Mouse (Mus musculus) gastrocnemius, postnatal 14 days (tissue): ENCODE results near the gene Rybp. TPM values are rescaled to one million over a fixed set of nuclear protein-coding genes. Genes with fewer than 3 reads are reported as not detected.

ENCODE experiments used
- DNase-seq: peaks from one replicate; pipeline ENCODE4 v3.0.0; 2021; ENCODE audit warnings: mixed read lengths
- intact Hi-C: fragments of 180-260 bp; cut with DNase I; formaldehyde crosslinking; loops from one replicate; pipeline ENCODE4 v1.15.1; 2025; ENCODE audit warnings: low total_unique reads
- total RNA-seq, 2 experiments: library from RNA; stranded (reverse); gene quantifications; 2 replicates each; pipeline ENCODE4 v1.2.3; 2021

Rybp gene
- total RNA-seq, 2 experiments from 2014 or later: 7.0 to 8.0 TPM

- no peak for DNase-seq
Measured at GRCm38 (mm10) chr6:100223435-100223834, 63.9 kb downstream of the Rybp start.

GRCm38 (mm10) chr6:100222927-100223326 lies 64.4 kb downstream of the Rybp start:
- DNase-seq: no peak
- intact Hi-C loops: no loop called here

More at GRCm38 (mm10) chr6:100223435-100223834, 63.9 kb downstream of the Rybp start:
- intact Hi-C loops: no loop called here

DNA sequence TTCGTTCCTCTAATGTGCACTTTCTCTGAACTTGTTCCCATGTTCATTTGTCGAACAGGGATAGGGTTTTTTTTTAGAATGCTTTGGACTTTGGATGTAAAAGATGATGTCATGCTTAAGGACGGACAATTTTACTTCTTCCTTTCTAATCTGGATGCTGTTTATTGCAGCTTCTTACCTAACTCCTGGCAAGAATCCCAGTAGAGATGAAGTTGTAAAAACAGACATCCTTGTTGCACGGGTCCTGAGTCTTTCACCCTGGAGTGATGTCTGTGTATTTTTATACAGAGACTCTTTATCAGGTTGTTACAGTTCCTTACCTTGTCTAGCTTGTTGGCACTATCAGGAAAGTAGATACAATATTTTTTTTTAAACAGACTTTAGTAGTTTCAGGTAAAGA lies 65.5 kb downstream of the Rybp start:
- intact Hi-C loops: no loop called here
- no peak for DNase-seq

DNA sequence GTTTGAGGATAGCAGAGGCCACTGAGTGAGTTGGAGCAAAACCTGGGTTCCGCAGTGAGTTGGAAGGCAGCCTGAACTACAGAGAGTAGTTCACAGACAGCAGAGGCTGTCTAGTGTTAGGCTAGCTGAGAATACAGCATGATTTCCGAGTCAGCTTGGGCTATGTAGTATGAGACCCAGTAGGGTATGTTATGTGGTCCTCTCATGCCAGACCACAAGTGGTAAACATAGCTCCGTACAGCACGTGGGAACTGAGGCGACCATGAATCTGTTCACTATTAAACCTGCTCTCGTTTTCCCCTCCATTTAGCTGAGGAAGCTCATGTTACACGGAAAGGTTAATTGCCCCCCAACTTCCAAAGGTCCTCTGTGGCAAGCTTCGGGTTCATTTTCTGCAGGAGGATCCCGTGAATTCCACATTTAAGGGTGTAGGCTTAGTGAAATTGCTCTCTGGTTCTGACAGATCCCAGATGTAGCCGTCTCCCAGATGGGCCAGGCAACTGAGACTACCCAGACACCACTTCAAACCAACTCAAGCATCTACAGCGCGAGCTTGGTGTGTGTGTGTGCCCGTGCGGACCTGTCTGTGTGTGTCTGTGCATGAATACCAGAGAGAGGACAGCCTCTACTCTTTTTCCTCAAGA lies 66.2 kb downstream of the Rybp start:
- no peak for DNase-seq
- intact Hi-C loops: no loop called here

GRCm38 (mm10) chr6:100219971-100220370 lies 67.3 kb downstream of the Rybp start:
- intact Hi-C loops: no loop called here
- no peak for DNase-seq

DNA sequence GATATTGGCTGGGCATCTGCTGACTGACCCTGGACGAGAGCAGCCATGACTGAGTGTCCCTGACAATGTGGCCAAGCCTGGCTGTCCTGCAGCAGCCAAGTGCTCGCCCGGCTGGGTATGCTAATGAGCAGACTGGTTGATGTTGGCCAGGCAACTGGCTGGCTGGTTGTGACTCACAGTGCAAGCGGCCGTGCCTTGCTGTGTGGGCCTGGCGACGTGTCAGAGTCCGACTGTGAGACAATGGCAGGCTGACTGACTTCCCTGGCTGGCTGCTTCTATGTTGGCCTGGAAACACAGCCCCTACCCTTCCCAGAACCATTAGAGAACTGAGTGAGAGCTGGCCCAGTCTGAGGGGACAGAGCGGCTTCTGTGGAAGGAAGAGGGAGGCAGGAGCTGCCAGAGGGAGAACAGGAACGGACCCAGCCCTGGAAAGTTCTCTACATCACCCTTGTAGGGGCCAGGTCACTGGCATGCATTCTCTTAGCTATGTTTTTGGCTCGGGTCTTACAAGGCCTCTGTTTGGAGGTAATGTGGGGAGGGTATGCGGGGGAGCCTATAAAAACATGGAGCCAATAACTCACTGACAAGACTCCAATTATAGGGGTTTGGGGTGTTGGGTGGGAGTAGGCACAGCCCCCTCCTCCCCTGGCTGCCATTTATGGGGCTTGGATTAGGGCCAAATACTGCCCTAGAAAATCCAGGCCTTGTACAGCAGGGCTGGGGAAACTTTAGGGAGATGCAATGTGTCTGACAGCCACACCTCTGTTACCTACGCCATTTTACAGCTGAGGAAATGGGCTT lies 68.5 kb downstream of the Rybp start:
- intact Hi-C loops: no loop called here
- peak; percentile 78 for DNase-seq

DNA sequence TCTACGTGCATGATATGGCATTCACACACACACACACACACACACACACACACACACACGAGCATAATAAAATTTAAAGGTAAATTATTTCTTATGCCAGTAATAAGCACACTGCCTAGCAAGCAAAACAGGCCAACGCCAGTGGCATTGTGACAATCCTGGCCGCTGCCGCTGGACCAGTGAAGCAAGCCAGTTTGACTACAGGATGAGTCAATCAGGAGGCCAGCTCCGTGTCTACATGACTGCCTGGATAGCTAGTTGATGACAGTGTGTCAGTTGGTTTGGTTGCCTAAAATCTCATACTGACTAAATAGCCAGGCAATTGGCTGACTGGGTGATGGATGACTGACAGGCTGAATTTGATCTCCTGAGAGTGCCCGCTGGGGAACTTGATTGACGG lies 69.8 kb downstream of the Rybp start:
- intact Hi-C loops: no loop called here
- no peak for DNase-seq

DNA sequence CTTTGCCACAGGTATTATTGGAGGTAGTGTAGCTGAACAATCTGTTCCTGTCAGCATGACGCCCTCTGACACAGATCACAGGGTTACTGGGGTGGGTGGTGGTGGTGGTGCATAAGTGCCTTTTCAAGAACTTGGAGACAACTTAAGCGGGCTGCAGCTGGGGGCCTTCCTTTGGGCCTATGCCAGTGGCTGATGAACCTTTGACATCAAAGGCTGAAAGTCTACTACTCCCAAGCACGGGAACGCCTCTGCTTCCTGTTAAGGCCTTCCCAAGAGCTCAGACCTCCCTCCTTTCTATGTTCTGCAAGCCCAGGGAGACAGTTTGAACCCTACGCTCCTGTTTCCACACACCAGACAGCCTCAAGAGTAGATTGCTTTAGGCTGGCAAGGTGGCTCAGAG lies 70.3 kb downstream of the Rybp start:
- DNase-seq: no peak
- intact Hi-C loops: no loop called here

DNA sequence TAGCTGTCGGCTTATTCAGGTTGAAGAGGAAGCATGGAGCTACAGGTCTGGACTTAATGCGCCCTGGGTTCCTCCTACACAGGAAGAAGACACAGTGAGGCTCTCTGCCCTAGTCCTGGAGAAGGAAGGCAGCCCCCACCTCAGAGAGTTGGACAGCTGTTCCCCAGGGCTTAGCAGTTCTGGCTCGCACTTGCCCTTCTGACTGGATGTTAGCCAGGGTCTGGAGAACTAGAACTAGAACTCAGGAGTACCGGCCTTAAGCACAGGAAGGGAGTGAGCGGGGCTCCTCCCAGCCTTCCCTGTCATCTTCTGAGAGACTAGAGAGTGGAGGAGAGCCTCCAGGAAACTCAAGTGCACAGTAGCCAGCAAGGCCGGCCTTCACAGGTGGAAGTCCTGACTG lies 71.5 kb downstream of the Rybp start:
- no peak for DNase-seq
- intact Hi-C loops: no loop called here

GRCm38 (mm10) chr6:100214132-100214913 lies 73.0 kb downstream of the Rybp start:
- intact Hi-C loops: no loop called here
- DNase-seq: no peak

DNA sequence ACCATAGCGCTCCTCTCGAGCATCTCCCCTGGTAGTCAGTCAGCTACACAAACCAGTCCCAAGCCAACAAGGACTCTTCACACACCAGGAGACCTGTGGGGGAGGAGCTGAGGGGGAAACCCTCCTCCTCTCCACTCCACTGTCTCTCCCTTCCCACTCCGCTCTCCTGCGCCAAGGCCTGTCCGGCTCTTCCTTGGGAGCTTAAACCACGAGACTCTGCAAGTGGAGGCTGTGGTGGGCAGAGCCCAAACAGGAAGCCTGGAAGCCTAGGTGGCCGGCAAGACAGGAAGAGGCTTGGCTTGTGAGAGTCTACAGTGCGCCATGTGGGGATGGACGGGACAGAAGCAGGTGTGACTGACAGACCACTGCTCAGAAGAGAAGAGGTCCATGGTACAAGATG lies 73.7 kb downstream of the Rybp start:
- intact Hi-C loops: no loop called here
- no peak for DNase-seq

DNA sequence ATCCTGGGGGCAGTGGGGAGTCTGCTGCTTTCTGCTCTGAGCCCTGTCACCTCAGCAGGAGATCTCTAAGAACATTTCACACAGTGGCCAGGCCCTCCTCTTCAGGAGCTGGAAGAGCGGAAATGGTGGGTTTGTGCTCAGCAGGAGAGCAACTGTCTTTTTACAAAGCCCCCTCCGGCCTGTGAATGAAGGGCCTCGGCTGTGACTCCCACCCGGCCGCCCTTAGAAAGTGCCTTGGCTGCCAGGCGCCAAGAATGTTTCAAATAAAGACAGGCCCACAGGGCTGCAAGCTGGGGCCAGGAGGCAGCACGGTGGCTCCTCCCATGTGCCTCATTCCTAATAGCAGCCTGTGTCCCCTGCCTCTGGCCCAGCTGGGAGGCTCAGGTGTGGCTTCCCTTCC lies 74.5 kb downstream of the Rybp start:
- DNase-seq: no peak
- intact Hi-C loops: no loop called here

- no peak for DNase-seq
- intact Hi-C loops: no loop called here
Measured at GRCm38 (mm10) chr6:100211646-100212045, 75.6 kb downstream of the Rybp start.

DNA sequence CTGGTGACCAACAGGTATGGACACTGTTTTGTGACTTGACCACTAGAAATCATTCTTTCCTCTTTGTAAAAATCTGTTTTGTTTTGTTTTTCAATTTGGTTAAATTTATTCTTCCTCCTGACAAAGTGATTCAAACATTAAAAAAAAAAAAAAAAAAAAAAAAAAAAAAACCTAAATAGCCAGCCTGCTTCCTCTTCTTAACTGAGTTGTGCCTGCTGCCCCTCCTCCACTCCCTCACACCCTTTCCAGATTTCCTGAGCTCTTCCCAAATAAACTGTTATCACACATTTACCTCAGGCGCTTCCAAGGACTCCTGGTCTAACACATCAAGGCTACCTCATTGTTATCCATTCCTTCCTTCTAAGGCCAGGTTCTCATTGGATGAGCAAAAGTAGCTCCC lies 76.8 kb downstream of the Rybp start:
- intact Hi-C loops: no loop called here
- DNase-seq: no peak

DNA sequence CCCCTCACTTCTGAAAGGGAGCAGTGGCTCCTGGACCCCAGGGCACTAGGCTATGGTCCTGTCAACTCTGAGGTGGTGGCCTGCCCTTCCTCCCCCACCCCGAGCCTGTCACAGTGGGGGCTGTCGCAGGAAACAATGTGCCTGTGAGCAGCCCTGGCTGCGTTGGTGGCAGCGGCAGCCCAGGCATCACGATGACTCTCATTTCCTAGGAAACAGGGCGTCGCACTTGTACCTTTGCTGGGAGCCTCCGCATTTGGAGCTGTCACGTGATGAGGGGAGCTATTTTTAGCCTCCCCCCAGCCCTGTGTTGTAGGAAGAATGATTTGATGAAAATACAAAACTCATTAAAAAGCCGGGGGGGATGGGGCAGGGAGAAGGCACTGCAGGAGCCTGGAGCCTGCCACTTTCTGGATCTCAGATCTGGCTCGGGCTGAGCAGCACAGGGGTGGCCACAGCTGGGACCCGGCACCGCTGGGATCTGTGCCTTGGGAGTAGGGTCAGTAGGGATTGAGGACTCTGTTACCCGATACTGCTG lies 80.5 kb downstream of the Rybp start:
- intact Hi-C loops: no loop called here
- no peak for DNase-seq

GRCm38 (mm10) chr6:100206261-100206660 lies 81.0 kb downstream of the Rybp start:
- DNase-seq: no peak
- intact Hi-C loops: no loop called here

- DNase-seq: no peak
- intact Hi-C loops: no loop called here
Measured at GRCm38 (mm10) chr6:100204436-100204835, 82.8 kb downstream of the Rybp start.

- DNase-seq: no peak
- intact Hi-C loops: no loop called here
Measured at GRCm38 (mm10) chr6:100203492-100203891, 83.8 kb downstream of the Rybp start.

GRCm38 (mm10) chr6:100202091-100202490 lies 85.2 kb downstream of the Rybp start:
- intact Hi-C loops: no loop called here
- no peak for DNase-seq

GRCm38 (mm10) chr6:100197102-100197501 lies 90.2 kb downstream of the Rybp start:
- intact Hi-C loops: no loop called here
- peak; percentile 53 for DNase-seq
